Mouse (Mus musculus) midbrain, embryonic 12.5 days (tissue): ENCODE results near the gene Taf15. TPM values are rescaled to one million over a fixed set of nuclear protein-coding genes. Genes with fewer than 3 reads are reported as not detected.

ENCODE experiments used
- ATAC-seq: fragments of 200-750 bp; cut with Nextera tagmentation; 2 replicates; pipeline ENCODE4 v1.8.0; 2017; ENCODE audit warnings: low read depth, moderate TSS enrichment, moderate library complexity; ENCODE audit not compliant: low FRiP score
- H3K27ac ChIP-seq: fragments of 300-500 bp; sonication (generic); replicated peaks from 2 replicates; pipeline ENCODE4 v1.5.1; 2016; ENCODE audit warnings: mild to moderate bottlenecking
- H3K27me3 ChIP-seq: fragments of 300-500 bp; sonication (generic); 2 replicates; pipeline ENCODE4 v1.6.1; 2016; ENCODE audit warnings: mild to moderate bottlenecking
- H3K36me3 ChIP-seq: fragments of 300-500 bp; sonication (generic); 2 replicates; pipeline ENCODE4 v1.6.1; 2016
- H3K4me1 ChIP-seq: fragments of 300-500 bp; sonication (generic); 2 replicates; pipeline ENCODE4 v1.6.1; 2016
- H3K4me2 ChIP-seq: fragments of 300-500 bp; sonication (generic); replicated peaks from 2 replicates; pipeline ENCODE4 v1.6.1; 2016; ENCODE audit warnings: mild to moderate bottlenecking, moderate library complexity
- H3K4me3 ChIP-seq: fragments of 300-500 bp; sonication (generic); 2 replicates; pipeline ENCODE4 v1.5.1; 2016; ENCODE audit warnings: mild to moderate bottlenecking
- H3K9ac ChIP-seq: fragments of 300-500 bp; sonication (generic); replicated peaks from 2 replicates; pipeline ENCODE4 v1.6.1; 2016; ENCODE audit warnings: mild to moderate bottlenecking, moderate library complexity
- H3K9me3 ChIP-seq: fragments of 300-500 bp; sonication (generic); 2 replicates; pipeline ENCODE4 v1.6.1; 2016; ENCODE audit warnings: mild to moderate bottlenecking
- WGBS: fragments of 180-500 bp; shearing (Covaris S2); methylation state at CpG from one replicate; pipeline ENCODE4 v1.1.7; 2016; 5-methylcytosine and 5-hydroxymethylcytosine counted together
- polyA plus RNA-seq: library from polyadenylated mRNA; unstranded; fragments of >200 nt; fragmentation: Nextera tagmentation; extraction: Ambion mirVana; gene quantifications from 2 replicates; pipeline ENCODE4 v1.2.1, GENCODE M21; 2016

Taf15 gene
- polyA plus RNA-seq, 1 experiment from 2014 or later: 17.0 TPM

DNA sequence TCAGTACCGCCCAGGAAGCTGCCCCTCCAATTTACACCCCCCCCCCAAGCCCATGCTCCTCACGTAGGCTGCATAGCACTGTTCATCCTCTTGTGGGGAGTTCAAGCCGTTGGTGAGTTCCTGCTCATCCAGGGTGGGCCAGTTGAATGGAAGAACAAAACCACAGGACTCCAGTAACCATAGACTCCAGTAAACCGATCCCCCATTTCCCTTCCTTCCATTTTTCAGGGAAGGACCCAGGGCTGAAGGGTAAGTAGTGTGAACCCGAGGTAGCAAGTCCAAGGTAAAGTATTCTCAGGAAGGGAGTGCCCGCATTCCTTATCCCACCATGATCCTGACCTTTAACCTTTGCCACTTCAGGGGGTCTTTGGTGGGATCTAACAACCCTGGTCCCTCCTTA, 45.5 kb downstream of the Taf15 start:
- ATAC-seq: no peak
- Histone ChIP-seq H3K4me1 (no peaks in the 10 kb centered on the region), H3K27me3 (no peaks in the 10 kb centered on the region), H3K27ac (no peak overlapping the region), H3K9me3 (no peaks in the 10 kb centered on the region), H3K4me2 (no peak overlapping the region), H3K36me3 (0 out of 2 replicates have a peak, but pooled peaks cover 4% of the 10 kb centered on the region), H3K9ac (no peak overlapping the region), H3K4me3 (no peak overlapping the region)
- WGBS: 64% methylated on average over 5 of the region's 6 CpGs

DNA sequence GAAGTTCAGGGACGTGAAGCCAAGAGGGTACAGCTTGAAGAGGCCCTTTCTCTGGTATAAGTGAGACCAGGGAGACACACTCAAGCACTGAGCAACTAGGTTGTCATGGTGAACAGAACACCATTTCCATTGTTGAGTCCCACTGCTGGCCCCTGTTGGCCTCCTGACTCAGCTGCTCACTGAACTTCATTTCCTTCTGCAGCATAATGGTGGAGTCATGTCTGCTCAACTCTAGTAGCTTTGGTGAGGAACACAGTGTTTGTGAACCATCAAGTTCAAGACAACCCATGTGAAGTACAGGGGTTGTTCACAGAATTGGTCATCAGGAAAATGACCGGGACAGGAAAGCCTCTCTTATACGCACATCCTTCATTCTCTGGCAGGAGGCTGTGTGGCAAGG, 49.2 kb downstream of the Taf15 start, which contains the start of gene Heatr9:
Heatr9 (minus strand) TSS at position 101 of the 400 bp plus-strand sequence.
- no peak for ATAC-seq
- no peaks in the 10 kb centered on the region for H3K27me3 ChIP-seq
- H3K36me3 ChIP-seq: 0 out of 2 replicates have a peak, but pooled peaks cover 4% of the 10 kb centered on the region
- no peaks in the 10 kb centered on the region for H3K4me1 ChIP-seq
- H3K9me3 ChIP-seq: no peaks in the 10 kb centered on the region
- H3K9ac ChIP-seq: no peak within 1 kb of the TSS
- H3K4me2 ChIP-seq: no peak within 1 kb of the TSS
- 79% methylated on average over 3 of the region's 3 CpGs for WGBS
- H3K4me3 ChIP-seq: no peak within 1 kb of the TSS
- H3K27ac ChIP-seq: no peak within 1 kb of the TSS

DNA sequence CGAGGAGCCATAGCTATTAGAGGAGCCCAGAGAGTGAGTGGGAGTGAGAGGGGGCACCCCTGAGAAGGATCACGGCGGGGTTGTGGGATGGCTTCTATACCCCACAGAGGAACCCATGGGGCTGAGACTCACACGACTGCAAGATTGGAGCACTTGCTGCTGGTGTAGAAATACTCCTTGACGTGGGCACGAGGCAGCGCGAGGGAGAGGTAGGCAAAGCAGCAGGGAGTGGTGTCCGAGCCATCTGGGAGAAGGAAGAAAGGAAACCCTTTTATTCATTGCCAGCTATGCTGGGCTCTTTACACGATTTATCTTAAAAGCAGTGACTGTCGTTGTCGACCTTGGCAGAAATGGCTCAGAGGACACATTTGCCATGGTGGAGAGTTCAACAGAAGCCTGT, 56.1 kb downstream of the Taf15 start:
- ATAC-seq: no peak
- no peak overlapping the region for H3K4me2 ChIP-seq
- no peaks in the 10 kb centered on the region for H3K9me3 ChIP-seq
- 81% methylated on average over 12 of the region's 12 CpGs for WGBS
- H3K36me3 ChIP-seq: no peaks in the 10 kb centered on the region
- no peaks in the 10 kb centered on the region for H3K4me1 ChIP-seq
- H3K9ac ChIP-seq: no peak overlapping the region; the same call in 1 of the 2 replicates
- no peak overlapping the region for H3K27ac ChIP-seq
- H3K27me3 ChIP-seq: no peaks in the 10 kb centered on the region
- no peak overlapping the region for H3K4me3 ChIP-seq

DNA sequence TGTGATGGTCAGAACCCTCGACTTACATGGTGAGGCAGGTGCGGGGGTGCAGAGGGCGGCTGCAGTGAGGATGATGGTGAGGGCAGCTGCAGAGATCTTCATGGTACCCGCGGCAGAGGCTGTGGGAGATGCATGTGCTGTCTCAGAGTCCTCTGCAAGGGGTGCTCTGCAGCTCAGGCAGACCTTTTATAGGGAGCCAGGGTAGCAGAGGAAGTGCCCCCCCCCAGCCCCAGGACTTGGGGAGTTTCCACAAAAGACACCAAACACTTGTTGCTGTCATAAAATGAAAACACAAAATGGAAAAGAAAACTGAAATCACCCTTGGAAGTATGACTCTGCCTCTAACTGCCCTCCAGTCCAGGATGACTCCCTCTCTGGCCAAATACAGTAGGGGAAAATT, 57.5 kb downstream of the Taf15 start, which contains the start of gene Ccl5:
Ccl5 (minus strand) TSS at position 159 of the 400 bp plus-strand sequence.
- no peaks in the 10 kb centered on the region for H3K9me3 ChIP-seq
- no peaks in the 10 kb centered on the region for H3K36me3 ChIP-seq
- H3K4me2 ChIP-seq: no peak within 1 kb of the TSS
- no peak within 1 kb of the TSS; the same call in 1 of the 2 replicates for H3K9ac ChIP-seq
- no peak within 1 kb of the TSS for H3K27ac ChIP-seq
- ATAC-seq: no peak
- H3K27me3 ChIP-seq: no peaks in the 10 kb centered on the region
- H3K4me3 ChIP-seq: no peak within 1 kb of the TSS
- 83% methylated on average over 5 of the region's 5 CpGs for WGBS
- 0 out of 2 replicates have a peak, but pooled peaks cover 3% of the 10 kb centered on the region for H3K4me1 ChIP-seq

DNA sequence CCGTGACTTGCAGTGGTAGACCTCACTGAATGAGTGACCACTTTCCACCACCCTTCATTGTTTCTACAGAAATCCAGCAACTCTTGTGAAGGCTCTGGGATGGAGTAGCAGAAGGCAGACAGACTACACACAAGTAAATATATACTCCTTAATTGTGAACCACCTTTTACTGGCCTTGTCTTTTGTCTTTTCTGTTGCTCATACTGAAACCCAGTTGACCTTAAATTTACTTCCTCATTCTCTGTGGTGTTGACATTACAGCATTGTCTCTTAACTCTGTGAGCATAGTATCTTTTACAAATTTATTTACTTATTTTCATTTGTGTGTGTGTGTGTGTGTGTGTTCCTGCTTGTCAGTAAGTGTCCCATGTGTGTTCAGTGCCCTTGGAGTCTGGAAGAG, 60.3 kb downstream of the Taf15 start:
- Histone ChIP-seq H3K4me2 (no peak overlapping the region), H3K4me3 (no peak overlapping the region), H3K4me1 (0 out of 2 replicates have a peak, but pooled peaks cover 3% of the 10 kb centered on the region), H3K9ac (no peak overlapping the region), H3K27me3 (no peaks in the 10 kb centered on the region), H3K36me3 (no peaks in the 10 kb centered on the region), H3K9me3 (no peaks in the 10 kb centered on the region), H3K27ac (no peak overlapping the region)
- no peak for ATAC-seq
- WGBS: 92% methylated on average over 1 of the region's 1 CpGs

DNA sequence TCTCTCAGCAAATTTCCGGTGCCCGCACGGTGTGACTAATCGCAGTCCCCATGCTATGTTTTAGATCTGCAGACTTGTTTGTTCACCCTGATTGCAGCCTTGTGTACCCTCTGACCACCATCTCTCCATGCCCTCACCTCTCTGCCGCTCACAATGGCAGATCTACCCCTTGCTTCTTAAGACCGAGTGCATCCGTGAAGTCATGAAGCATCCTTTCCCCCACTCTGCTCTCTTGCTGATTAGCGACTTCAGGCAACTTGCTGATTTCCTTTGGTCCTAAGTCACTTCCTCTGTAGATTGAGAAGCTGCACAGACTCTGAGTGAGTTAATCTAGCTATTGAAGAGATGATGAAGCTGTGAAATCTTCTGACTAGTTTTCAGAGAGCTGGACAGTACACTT, 61.3 kb downstream of the Taf15 start:
- Histone ChIP-seq H3K4me3 (no peak overlapping the region), H3K4me2 (no peak overlapping the region), H3K36me3 (no peaks in the 10 kb centered on the region), H3K27me3 (no peaks in the 10 kb centered on the region), H3K27ac (no peak overlapping the region), H3K9me3 (no peaks in the 10 kb centered on the region), H3K4me1 (0 out of 2 replicates have a peak, but pooled peaks cover 3% of the 10 kb centered on the region), H3K9ac (no peak overlapping the region)
- 90% methylated on average over 8 of the region's 8 CpGs for WGBS
- no peak for ATAC-seq

DNA sequence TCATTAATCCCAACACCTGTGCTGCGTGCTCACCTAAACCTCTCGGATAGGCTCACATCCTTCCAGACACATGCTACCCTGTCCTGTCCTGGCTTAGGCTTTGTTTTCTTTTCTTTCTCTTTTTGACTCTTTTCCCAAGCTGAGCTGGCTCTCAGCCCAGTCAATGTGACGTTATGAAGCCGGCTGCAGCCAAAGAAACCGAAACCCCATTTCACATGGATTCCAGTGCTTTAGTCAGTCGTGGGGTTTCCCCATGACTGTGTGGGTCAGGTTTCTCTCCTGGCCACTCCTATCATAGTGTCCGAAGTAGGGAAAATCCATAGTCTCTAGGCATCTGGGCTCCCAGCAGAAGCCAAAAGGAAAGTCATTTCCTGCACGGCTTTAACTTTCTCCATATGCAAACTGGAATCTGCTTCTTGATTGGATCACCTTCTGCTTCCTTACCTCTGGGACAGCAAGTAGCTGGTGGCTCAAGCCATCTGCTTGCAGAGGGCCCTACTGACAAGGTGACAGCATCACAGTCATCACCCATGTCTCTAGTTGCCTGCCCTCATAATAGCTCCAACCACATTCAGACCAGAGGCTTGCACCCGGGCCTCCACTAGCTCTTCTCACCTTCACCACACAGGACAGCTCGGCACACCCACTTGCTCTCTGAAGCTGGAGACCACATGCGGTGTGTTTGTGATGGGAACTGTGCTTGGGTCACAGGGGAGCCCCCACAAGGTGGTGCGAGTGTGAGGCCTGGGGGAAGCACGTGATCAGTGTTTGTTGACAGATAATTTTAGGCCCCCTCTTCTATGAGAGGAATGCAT, 61.9 kb downstream of the Taf15 start:
- ATAC-seq: no peak
- no peak overlapping the region for H3K27ac ChIP-seq
- no peaks in the 10 kb centered on the region for H3K27me3 ChIP-seq
- H3K36me3 ChIP-seq: no peaks in the 10 kb centered on the region
- H3K4me3 ChIP-seq: no peak overlapping the region
- H3K9ac ChIP-seq: no peak overlapping the region
- no peaks in the 10 kb centered on the region for H3K9me3 ChIP-seq
- 65% methylated on average over 13 of the region's 13 CpGs for WGBS
- 0 out of 2 replicates have a peak, but pooled peaks cover 3% of the 10 kb centered on the region for H3K4me1 ChIP-seq
- no peak overlapping the region for H3K4me2 ChIP-seq

DNA sequence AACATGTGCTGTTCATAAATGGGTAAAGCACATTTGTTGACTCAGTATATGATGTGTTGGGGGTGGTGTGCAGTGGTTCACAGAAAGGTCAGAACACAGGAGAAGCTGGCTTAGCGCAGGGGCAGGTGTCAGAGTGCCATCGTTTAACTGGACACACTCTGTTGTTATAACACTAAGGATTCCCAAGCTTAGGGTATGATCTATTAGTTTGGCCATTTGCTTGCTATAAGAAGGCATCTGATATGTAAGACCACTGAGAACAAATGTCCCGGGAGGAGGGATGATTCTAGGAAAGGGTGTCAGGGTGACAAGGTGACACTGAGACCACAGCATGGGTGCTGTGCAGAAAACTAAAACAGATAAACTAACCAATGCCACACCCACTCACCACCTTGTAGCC, 63.9 kb downstream of the Taf15 start:
- H3K4me1 ChIP-seq: 0 out of 2 replicates have a peak, but pooled peaks cover 3% of the 10 kb centered on the region
- no peak overlapping the region for H3K4me3 ChIP-seq
- H3K4me2 ChIP-seq: no peak overlapping the region
- 88% methylated on average over 3 of the region's 3 CpGs for WGBS
- no peaks in the 10 kb centered on the region for H3K36me3 ChIP-seq
- no peaks in the 10 kb centered on the region for H3K9me3 ChIP-seq
- H3K27ac ChIP-seq: no peak overlapping the region
- ATAC-seq: no peak
- H3K9ac ChIP-seq: no peak overlapping the region
- no peaks in the 10 kb centered on the region for H3K27me3 ChIP-seq

DNA sequence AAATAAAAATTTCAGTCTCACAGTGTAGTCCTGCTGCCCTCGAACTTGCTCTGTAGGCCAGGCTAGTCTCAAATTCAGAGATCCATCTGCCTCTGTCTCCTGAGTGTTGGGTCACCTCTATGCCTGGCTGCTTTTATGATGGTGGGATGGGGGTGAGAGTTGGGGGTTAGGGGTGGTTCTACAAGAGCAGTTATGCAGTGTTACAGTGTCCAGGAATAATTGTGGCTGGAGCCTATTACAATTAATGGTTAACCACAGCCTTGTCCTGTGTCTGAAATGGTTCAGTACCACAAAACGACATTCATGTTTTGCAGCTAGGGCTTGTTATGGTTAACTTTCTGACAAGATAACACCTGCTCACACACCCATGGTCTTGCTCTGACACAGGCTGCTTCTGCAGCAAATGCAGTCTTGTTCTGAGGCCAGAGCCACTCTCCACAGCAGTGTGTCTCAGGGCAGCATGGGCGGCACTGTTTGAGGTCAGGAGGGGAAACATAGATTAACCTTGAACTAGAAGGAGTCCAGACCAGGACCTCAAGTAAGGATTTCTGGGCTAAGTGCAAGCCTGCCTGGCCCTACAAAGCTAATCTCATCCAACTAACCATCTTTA, 65.9 kb downstream of the Taf15 start:
- 82% methylated on average over 3 of the region's 3 CpGs for WGBS
- Histone ChIP-seq H3K27ac (no peak overlapping the region), H3K36me3 (no peaks in the 10 kb centered on the region), H3K27me3 (no peaks in the 10 kb centered on the region), H3K4me1 (0 out of 2 replicates have a peak, but pooled peaks cover 3% of the 10 kb centered on the region), H3K9ac (no peak overlapping the region), H3K4me3 (no peak overlapping the region), H3K4me2 (no peak overlapping the region), H3K9me3 (no peaks in the 10 kb centered on the region)
- no peak for ATAC-seq

DNA sequence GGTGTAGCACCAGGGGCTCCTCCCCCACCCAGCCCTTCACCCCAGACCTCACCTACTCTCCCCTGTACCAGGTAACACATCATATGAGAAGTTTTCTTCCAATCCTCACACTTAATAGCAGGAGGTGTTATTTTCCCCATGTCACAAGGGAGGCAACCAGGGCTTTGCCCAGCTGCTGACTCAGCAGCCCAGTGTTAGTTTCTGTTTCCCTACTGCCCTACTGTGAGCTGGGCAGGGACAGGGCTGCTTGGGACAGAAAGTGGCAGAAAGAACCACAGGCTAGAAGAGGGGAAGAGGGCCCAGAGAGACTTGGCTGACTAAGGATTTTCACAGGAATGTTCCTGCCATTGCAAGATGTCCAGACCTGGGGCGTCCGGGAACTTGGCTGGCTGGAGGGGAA, 68.0 kb downstream of the Taf15 start:
- 84% methylated on average over 2 of the region's 2 CpGs for WGBS

DNA sequence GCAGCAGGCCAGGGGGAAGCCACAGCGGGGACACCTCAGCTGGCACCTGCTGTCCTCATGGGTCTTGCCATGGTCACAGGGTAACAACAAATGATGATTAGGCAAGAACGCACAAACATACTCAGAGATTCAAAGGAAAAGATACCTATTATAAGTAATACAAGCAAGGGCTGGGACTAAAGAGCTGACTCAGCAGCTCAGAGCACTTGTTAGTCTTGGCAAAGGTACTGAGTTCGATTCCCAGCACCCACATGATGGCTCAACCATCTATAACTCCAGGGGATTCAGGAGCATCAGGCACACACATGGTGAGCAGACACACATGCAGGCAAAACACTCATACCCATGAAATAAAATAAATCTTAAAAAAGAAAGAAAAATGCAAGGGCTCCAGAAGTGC, 68.5 kb downstream of the Taf15 start:
- no peaks in the 10 kb centered on the region for H3K27me3 ChIP-seq
- no peak overlapping the region for H3K27ac ChIP-seq
- no peaks in the 10 kb centered on the region for H3K9me3 ChIP-seq
- ATAC-seq: no peak
- 86% methylated on average over 3 of the region's 3 CpGs for WGBS
- H3K36me3 ChIP-seq: no peaks in the 10 kb centered on the region
- H3K4me3 ChIP-seq: no peak overlapping the region
- H3K4me2 ChIP-seq: no peak overlapping the region
- no peak overlapping the region for H3K9ac ChIP-seq
- H3K4me1 ChIP-seq: no peaks in the 10 kb centered on the region

More for the DNA sequence above, 68.0 kb downstream of the Taf15 start:
- no peak for ATAC-seq
- Histone ChIP-seq H3K4me2 (no peak overlapping the region), H3K27me3 (no peaks in the 10 kb centered on the region), H3K27ac (no peak overlapping the region), H3K4me1 (no peaks in the 10 kb centered on the region), H3K9me3 (no peaks in the 10 kb centered on the region), H3K36me3 (no peaks in the 10 kb centered on the region), H3K9ac (no peak overlapping the region), H3K4me3 (no peak overlapping the region)

DNA sequence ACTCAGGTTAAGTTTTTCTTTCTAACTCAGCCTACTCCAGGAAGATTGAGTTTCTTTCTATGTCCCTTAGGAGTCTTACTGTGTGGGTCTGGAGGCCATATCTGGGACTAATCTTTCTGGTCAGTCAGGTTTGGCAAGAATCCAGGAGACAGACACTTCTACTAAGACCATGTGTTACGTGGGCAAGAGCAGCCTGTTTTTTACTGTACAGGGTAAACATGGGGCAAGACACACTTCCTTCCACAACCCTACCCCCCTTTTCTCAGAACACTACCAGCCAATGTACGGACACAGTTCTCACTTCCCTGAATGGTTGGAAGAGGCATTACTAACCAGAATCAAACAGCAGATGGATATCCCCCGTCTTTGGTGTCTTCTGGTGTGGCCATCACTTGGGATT, 71.3 kb downstream of the Taf15 start:
- Histone ChIP-seq H3K9me3 (no peaks in the 10 kb centered on the region), H3K27me3 (no peaks in the 10 kb centered on the region), H3K4me2 (no peak overlapping the region), H3K9ac (no peak overlapping the region), H3K4me1 (no peaks in the 10 kb centered on the region), H3K4me3 (no peak overlapping the region), H3K36me3 (no peaks in the 10 kb centered on the region), H3K27ac (no peak overlapping the region)
- 79% methylated on average over 3 of the region's 3 CpGs for WGBS
- ATAC-seq: no peak
